Mouse (Mus musculus) embryonic facial prominence, embryonic 12.5 days (tissue): ENCODE data around the gene Alk. TPM values are rescaled to one million over a fixed set of nuclear protein-coding genes. Genes with fewer than 3 reads are reported as not detected.
A peak's percentile ranks its signal among the peaks of the same experiment; 100 is the strongest.

Source experiments
- ATAC-seq: fragments of 200-750 bp; cut with Nextera tagmentation; 2 replicates; pipeline ENCODE4 v1.8.0; 2017; ENCODE audit not compliant: insufficient number of reproducible peaks, insufficient read depth, low FRiP score, low TSS enrichment
- H3K27ac ChIP-seq: fragments of 300-500 bp; sonication (generic); 2 replicates; pipeline ENCODE4 v1.5.1; 2016; ENCODE audit warnings: mild to moderate bottlenecking
- H3K27me3 ChIP-seq: fragments of 300-500 bp; sonication (generic); 2 replicates; pipeline ENCODE4 v1.6.1; 2016; ENCODE audit warnings: mild to moderate bottlenecking, moderate library complexity
- H3K36me3 ChIP-seq: fragments of 300-500 bp; sonication (generic); 2 replicates; pipeline ENCODE4 v1.6.1; 2016; ENCODE audit warnings: mild to moderate bottlenecking
- H3K4me1 ChIP-seq: fragments of 300-500 bp; sonication (generic); 2 replicates; pipeline ENCODE4 v1.6.1; 2016
- H3K4me2 ChIP-seq: fragments of 300-500 bp; sonication (generic); replicated peaks from 2 replicates; pipeline ENCODE4 v1.6.1; 2016; ENCODE audit warnings: mild to moderate bottlenecking, moderate library complexity
- H3K4me3 ChIP-seq: fragments of 300-500 bp; sonication (generic); 2 replicates; pipeline ENCODE4 v1.5.1; 2016; ENCODE audit warnings: mild to moderate bottlenecking
- H3K9ac ChIP-seq: fragments of 300-500 bp; sonication (generic); 2 replicates; pipeline ENCODE4 v1.6.1; 2016; ENCODE audit warnings: mild to moderate bottlenecking, moderate library complexity
- H3K9me3 ChIP-seq: fragments of 300-500 bp; sonication (generic); 2 replicates; pipeline ENCODE4 v1.6.1; 2016; ENCODE audit warnings: mild to moderate bottlenecking, moderate library complexity
- WGBS: fragments of 180-500 bp; shearing (Covaris S2); methylation state at CpG from one replicate; pipeline ENCODE4 v1.1.7; 2016; 5-methylcytosine and 5-hydroxymethylcytosine counted together
- polyA plus RNA-seq: library from polyadenylated mRNA; unstranded; fragments of >200 nt; fragmentation: Nextera tagmentation; extraction: Ambion mirVana; gene quantifications from 2 replicates; pipeline ENCODE4 v1.2.1, GENCODE M21; 2016

Alk gene
- polyA plus RNA-seq, 1 experiment from 2014 or later, result 1.0 TPM

DNA sequence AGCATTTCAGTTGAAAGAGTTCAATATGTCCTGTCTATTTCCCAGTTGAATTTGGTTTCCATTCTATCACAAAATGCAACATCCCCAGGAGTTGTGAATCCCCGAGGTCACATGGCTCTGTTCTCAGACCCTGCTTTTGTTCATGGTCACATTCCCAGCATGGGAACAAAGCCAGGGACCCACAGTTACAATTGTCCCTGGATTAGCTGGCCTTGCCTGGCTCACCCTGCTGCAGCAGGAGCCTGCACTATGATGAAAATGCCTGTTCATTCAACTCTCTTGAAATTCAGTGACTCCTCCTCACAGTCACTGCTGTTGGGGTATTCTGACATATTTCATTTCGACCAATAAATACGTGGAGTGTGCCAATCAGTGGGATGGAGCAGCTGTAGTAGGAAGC is 318.5 kb downstream of the Alk start:
- WGBS, result 39% methylated on average over 3 of the region's 3 CpGs
- no peak for ATAC-seq

DNA sequence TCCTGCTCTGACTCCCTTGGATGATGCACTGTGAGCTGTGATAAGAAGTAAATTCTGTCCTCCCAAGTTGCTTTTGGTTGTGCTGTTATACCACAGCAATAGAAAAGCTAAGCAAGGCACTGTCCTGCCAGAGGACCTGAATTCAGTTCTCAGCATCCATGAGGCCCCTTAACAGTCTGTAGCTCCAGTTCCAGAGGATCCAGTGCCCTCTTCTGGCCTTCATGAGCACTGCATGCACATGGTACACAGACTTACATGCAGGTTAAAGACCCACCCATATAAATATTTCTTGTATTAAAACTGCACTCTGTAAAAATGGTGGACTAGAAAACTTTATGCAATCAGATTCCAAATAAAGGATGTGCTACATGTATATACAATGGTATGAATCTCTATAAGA is 326.1 kb downstream of the Alk start:
- Histone ChIP-seq H3K4me3 (no peak overlapping the region), H3K36me3 (no peaks in the 10 kb centered on the region), H3K4me2 (no peak overlapping the region), H3K9me3 (0 out of 2 replicates have a peak, but pooled peaks cover 5% of the 10 kb centered on the region), H3K27ac (no peak overlapping the region), H3K27me3 (no peaks in the 10 kb centered on the region), H3K4me1 (no peaks in the 10 kb centered on the region), H3K9ac (no peak overlapping the region)
- no peak for ATAC-seq

More for the DNA sequence above, 318.5 kb downstream of the Alk start:
- Histone ChIP-seq H3K4me3 (no peak overlapping the region), H3K4me2 (no peak overlapping the region), H3K27ac (no peak overlapping the region), H3K9ac (no peak overlapping the region), H3K27me3 (no peaks in the 10 kb centered on the region), H3K4me1 (no peaks in the 10 kb centered on the region), H3K36me3 (no peaks in the 10 kb centered on the region), H3K9me3 (no peaks in the 10 kb centered on the region)

DNA sequence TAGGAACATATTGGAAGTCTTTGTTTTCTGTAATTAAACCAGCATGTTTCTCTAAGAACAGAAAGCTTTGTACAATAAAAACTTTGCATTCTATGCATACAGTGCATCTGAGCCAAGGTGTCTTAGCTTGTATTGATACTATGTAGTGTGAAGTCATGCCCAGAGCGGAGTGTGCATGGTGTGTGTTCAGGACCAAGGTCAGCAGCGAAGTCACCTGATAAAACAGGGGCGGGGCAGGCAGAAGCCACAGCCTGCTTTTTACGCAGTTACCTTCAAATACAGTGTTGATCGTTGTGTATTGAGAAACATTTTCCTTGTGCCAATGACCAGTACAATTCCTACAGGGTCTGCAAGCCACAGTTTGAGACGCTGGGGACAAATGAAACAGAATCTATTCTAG is 327.6 kb downstream of the Alk start:
- H3K4me1 ChIP-seq, result no peaks in the 10 kb centered on the region
- H3K9ac ChIP-seq, result no peak overlapping the region
- no peak overlapping the region for H3K4me3 ChIP-seq
- H3K27ac ChIP-seq, result no peak overlapping the region
- 70% methylated on average over 6 of the region's 6 CpGs for WGBS
- H3K36me3 ChIP-seq, result no peaks in the 10 kb centered on the region
- no peaks in the 10 kb centered on the region for H3K27me3 ChIP-seq
- no peak for ATAC-seq
- H3K4me2 ChIP-seq, result no peak overlapping the region
- H3K9me3 ChIP-seq, result 0 out of 2 replicates have a peak, but pooled peaks cover 5% of the 10 kb centered on the region

DNA sequence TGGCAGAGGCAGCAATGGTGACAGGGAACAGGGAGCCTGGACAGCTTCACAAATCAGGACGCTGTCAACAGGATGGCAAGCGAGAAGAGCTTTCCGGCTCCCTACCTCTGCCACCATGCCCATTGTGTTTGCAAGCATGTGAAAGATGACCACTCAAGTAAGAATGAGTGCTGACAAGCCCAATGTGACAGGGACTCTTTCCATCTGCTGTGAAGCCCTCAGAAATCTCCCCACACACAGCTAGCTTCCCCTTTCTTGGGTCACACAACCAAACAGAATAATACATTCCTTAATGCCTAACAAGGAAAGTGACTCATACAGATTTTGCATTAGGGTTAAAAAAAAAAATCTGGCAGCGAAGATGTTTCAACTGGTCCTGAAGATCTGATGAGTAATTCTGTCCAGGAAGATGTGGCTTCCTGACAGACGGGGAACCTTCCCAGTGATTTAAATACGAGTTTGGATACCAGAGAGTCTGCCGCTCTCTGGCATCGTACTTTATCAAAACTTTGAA is 329.0 kb downstream of the Alk start:
- Histone ChIP-seq H3K4me2 (no peak overlapping the region), H3K4me3 (no peak overlapping the region), H3K4me1 (no peaks in the 10 kb centered on the region), H3K27ac (no peak overlapping the region), H3K36me3 (no peaks in the 10 kb centered on the region), H3K9ac (no peak overlapping the region), H3K27me3 (no peaks in the 10 kb centered on the region), H3K9me3 (0 out of 2 replicates have a peak, but pooled peaks cover 5% of the 10 kb centered on the region)
- ATAC-seq, result no peak
- WGBS, result 83% methylated on average over 8 of the region's 8 CpGs

DNA sequence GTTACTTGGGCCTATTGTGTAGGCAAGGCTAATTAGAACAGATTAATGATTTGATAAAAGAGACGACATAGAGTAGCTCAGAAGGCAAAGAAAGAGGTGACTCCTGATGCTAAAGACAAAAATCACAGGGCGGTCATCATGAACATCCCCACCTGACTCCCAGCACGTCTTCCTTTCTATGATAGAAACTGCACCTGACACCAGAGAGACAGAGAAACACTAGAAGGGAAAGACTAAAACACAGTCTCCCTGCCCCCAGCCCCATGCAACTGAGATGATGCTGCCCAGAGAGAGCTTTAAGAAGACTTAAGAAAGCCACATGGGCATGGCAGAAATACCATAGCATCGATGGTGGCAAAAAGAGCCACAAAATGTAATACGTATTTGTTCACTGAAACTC is 330.2 kb downstream of the Alk start:
- ATAC-seq, result no peak
- H3K27ac ChIP-seq, result no peak overlapping the region
- no peak overlapping the region for H3K4me3 ChIP-seq
- 0 out of 2 replicates have a peak, but pooled peaks cover 5% of the 10 kb centered on the region for H3K9me3 ChIP-seq
- no peaks in the 10 kb centered on the region for H3K27me3 ChIP-seq
- no peak overlapping the region for H3K4me2 ChIP-seq
- no peaks in the 10 kb centered on the region for H3K4me1 ChIP-seq
- H3K36me3 ChIP-seq, result no peaks in the 10 kb centered on the region
- 87% methylated on average over 5 of the region's 5 CpGs for WGBS
- H3K9ac ChIP-seq, result no peak overlapping the region

DNA sequence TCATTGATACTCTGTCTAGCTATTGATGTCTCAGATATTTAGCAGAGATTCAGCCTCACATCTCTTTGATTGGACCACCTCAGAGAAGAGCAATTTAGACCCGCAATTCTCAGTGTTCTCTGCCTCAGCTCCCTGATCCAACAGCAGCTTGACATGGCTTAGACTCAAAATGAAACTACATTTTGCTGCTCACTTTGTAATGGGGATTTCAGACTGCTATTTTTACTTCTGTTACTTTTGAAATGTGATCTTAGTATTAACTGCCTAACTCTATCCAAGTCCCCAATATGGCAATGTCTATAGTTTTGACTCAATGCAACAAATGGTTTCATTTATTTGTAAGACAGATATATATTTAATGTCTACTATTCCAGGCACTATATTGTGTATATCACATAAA is 332.8 kb downstream of the Alk start:
- no peak overlapping the region for H3K4me3 ChIP-seq
- H3K9ac ChIP-seq, result no peak overlapping the region
- no peaks in the 10 kb centered on the region for H3K9me3 ChIP-seq
- no peak for ATAC-seq
- H3K27ac ChIP-seq, result no peak overlapping the region
- H3K4me1 ChIP-seq, result no peaks in the 10 kb centered on the region
- H3K36me3 ChIP-seq, result no peaks in the 10 kb centered on the region
- WGBS, result 53% methylated on average over 1 of the region's 1 CpGs
- no peak overlapping the region for H3K4me2 ChIP-seq
- H3K27me3 ChIP-seq, result no peaks in the 10 kb centered on the region

DNA sequence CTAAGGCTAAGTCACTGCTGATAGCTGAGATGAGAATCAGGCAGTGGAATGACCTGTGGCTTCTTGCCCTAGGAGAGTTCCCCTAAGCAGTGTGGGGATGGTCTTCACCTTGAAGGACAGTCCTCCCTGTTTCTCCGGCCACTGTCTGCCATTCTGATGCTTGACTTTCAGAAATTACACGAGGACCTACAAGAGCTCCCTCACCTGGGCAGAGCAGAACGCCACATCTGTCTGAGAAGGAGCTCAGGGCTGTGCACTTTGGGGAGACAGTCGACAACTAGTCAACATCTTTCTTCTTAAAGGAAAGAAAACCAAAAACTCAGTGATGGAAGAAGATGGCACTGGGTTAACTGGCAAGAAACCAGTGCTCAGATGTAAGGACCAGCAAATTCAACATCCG is 335.9 kb downstream of the Alk start:
- Histone ChIP-seq H3K4me2 (no peak overlapping the region), H3K9me3 (no peaks in the 10 kb centered on the region), H3K9ac (no peak overlapping the region), H3K4me3 (no peak overlapping the region), H3K36me3 (no peaks in the 10 kb centered on the region), H3K27ac (no peak overlapping the region), H3K4me1 (peaks cover 12% of the 10 kb centered on the region; the same call in 1 of the 2 replicates), H3K27me3 (no peaks in the 10 kb centered on the region)
- 76% methylated on average over 5 of the region's 5 CpGs for WGBS
- no peak for ATAC-seq

DNA sequence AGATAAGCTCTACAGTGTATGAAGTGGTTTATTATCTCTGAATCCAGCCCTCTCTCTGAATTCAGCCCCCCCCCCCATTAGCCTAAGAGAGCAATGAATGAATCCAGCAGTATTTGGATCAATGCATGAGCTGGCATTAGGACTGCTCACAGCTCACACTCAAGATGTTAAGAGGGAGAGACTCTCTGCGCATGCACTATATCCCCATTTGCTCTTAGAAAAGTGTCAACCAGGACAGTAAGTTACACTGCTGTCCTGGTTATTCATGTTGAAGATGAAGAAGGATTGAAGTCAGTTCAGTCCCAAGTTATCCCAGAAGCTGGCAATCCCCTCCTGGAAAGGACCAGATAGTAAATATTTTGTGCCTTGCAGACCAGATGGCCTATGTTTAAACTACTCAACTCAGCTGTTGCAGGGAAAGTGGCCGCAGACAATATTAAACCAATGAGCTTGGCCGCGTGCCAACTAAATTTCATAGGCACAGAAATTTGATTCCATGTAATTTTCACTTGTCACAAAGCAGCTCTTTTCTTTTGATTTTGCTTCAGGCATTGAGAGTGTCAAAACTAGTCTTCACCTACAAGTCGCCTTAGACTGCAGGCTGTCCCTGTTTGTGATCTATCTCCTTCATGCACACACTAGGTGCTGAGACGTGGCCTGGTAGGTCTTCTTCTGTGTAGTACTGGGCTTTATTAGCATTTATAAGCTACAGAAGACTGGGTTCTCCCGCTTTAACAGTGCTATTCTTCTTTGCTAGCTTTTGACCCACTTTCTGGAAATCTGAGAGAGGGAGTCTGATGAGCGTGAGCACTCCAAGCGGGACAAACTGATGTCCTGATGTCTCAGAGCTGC is 339.0 kb downstream of the Alk start:
- WGBS, result 65% methylated on average over 9 of the region's 9 CpGs
- H3K9me3 ChIP-seq, result no peaks in the 10 kb centered on the region

DNA sequence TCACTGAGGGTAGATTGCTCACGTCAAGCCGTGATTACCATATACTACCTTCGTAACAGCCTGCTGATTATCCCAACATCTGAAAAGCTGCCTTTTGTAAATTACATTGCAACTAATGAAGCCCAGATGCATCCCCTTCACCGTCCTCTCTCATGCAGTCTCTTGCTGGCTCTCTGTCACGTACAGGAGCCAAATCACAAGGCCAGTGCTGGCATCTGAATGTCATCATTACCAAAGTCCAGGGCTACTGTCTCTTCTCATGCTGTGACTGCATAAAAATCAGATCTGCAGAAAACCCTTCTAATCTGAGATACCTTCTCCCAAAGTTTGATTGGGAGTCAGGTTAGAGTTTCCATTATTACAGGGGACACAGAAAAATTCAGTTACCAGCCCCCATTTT is 351.0 kb downstream of the Alk start:
- WGBS, result 45% methylated on average over 5 of the region's 5 CpGs
- no peak overlapping the region for H3K4me3 ChIP-seq
- no peak for ATAC-seq
- no peak overlapping the region for H3K27ac ChIP-seq
- H3K27me3 ChIP-seq, result no peaks in the 10 kb centered on the region
- no peaks in the 10 kb centered on the region for H3K9me3 ChIP-seq
- H3K4me1 ChIP-seq, result no peaks in the 10 kb centered on the region
- H3K9ac ChIP-seq, result no peak overlapping the region
- H3K36me3 ChIP-seq, result no peaks in the 10 kb centered on the region
- H3K4me2 ChIP-seq, result no peak overlapping the region

More for the DNA sequence above, 339.0 kb downstream of the Alk start:
- Histone ChIP-seq H3K4me3 (no peak overlapping the region), H3K36me3 (no peaks in the 10 kb centered on the region), H3K4me1 (peaks cover 12% of the 10 kb centered on the region; the same call in 1 of the 2 replicates), H3K9ac (no peak overlapping the region), H3K4me2 (no peak overlapping the region), H3K27ac (0 out of 2 replicates have a peak overlapping the region, but pooled peaks have one; percentile 17), H3K27me3 (no peaks in the 10 kb centered on the region)
- ATAC-seq, result no peak

DNA sequence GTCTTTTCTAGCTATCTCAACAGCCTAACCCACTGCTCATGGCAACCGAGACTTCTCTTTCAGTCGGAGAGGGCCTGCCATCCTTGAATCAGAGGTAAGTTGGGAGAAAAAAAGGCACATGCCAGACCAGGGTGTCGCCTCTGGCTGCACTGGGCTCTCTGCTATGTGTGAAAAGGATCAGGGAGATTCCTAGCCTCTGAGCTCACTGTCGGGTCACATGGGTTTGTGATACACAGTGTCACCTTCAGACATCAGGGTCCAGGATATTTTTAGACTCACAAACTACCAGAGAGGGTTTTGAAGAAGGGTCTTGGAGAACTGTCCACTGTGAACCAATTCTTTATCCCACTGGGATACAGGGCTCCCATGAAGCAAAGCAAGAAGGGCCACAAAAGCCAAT is 352.9 kb downstream of the Alk start:
- 84% methylated on average over 4 of the region's 4 CpGs for WGBS
- Histone ChIP-seq H3K9ac (no peak overlapping the region), H3K9me3 (no peaks in the 10 kb centered on the region), H3K27ac (no peak overlapping the region), H3K4me1 (no peaks in the 10 kb centered on the region), H3K27me3 (no peaks in the 10 kb centered on the region), H3K36me3 (no peaks in the 10 kb centered on the region), H3K4me3 (no peak overlapping the region), H3K4me2 (no peak overlapping the region)
- ATAC-seq, result no peak

DNA sequence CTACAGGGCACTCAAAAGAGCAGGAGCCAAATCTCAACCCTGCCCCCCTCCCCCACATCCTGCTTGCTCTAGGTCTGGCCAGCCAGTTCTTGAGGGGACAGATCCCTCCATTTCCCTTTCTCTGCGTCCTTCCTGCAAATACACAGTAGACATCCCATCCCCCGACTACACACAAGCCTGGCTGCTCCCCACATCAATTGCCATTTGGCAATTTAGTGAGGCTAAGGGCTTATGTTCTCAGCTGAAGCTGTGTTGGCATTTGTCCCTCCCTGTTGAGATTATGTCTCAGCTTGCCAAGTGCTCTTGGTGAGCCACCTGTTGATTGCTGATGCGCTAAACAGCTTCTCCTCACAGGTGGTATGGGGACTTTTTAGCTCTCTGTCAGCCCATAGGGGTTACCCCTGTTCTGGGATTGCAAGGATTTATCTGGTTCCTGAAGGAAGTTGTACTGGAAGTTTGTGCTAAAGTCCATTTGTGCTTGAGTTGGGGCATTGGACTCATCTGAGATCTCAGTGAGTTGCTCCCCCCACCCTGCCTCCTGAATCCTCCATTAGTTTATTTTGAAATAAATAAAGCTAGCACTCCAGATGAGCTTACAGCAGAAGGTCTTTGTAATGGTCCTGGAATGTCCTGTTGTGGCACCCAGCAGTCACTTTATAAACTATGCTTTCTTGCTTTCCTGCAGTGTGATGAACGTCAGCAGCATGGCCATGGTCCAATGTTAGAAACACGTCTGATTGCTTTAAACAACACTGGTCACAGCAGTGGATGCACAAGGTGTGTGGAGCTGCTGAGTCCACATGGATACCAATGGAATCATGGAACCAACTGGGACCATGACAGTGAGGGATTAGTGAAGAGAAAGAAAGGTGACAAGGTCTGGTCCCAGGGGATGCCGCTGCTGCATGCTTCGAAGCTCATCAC is 353.7 kb downstream of the Alk start:
- WGBS, result 73% methylated on average over 7 of the region's 7 CpGs
- Histone ChIP-seq H3K4me1 (no peaks in the 10 kb centered on the region), H3K36me3 (no peaks in the 10 kb centered on the region), H3K27ac (no peak overlapping the region), H3K27me3 (no peaks in the 10 kb centered on the region), H3K4me2 (no peak overlapping the region), H3K9ac (no peak overlapping the region), H3K4me3 (no peak overlapping the region), H3K9me3 (no peaks in the 10 kb centered on the region)
- no peak for ATAC-seq
